9 mouse cellular contexts compared by ENCODE assay signal in the genomic region with DNA sequence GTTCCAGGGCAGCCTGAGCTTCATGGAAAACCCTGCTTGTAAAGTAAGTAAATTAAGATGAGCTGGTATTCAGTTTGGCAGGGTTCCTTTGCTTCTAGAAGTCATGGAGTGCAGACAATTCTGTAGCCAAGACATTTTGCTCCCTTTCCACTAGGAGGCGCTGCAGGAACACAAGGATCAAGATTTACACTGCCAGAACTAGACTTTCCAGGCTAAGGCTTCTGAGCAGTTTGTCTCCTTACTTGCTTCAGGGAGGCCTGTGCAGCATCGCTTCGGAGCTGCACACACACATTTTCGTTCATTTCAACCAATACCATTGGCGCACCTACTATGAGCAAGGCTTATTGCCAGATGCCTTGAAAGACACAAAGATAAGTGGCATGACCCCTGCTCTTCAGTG.
DNase-seq lines count a peak whose midpoint lies in the region; ATAC-seq and TF ChIP-seq lines count a peak whose summit lies in the region.
"Had no signal": no experiment of that assay in that cellular context is flagged by ENCODE, and none has a peak within 500 bp of the region (broad histone marks: within the 10 kb centered on the region; RNA-seq: fewer than 3 reads in every experiment).

No protein-coding gene starts in this region.

- peak; percentile 13 to 24 for DNase-seq in heart, adult 2 months
- DNase-seq in heart, postnatal 25 days (ENCODE audit: low spot score): no peak
- peak; percentile 49 for DNase-seq in NIH3T3 (ENCODE audit: low read depth)
- DNase-seq in cerebellum, postnatal 10 days: peak; percentile 67 to 76
- peak; percentile 1 for DNase-seq in gonadal fat pad, adult 2 months (ENCODE audit: low read depth)
- peak; percentile 10 to 11 for DNase-seq in layer of hippocampus, postnatal 36 days
- peak; percentile 84 for DNase-seq in midbrain, embryonic 14.5 days
- DNase-seq in thymus, postnatal 14 days: peak; percentile 15

- intact Hi-C loops in heart, adult 2 months (cut with DNase I): loop anchor here (5.0 to 10.0 kb wide), 2 partner anchors 111 to 578 kb away; no protein-coding TSS in a partner anchor
- intact Hi-C loops in heart, postnatal 25 days (cut with DNase I): no loop called here

- no peak for TF ChIP-seq EP300 in heart, adult 2 months (IDR thresholded peaks at IDR 0.05; ENCODE audit: insufficient read depth, low read depth, low read length)

- no peak overlapping the region for H3K9ac ChIP-seq in heart, adult 2 months (ENCODE audit: low read depth, low read length)
- H3K9ac ChIP-seq in midbrain, embryonic 14.5 days (replicated peaks; ENCODE audit: low read length): no peak overlapping the region
- H3K9ac ChIP-seq: limb, embryonic 15.5 days had no signal

- no peak for TF ChIP-seq POLR2A in heart, adult 2 months (IDR thresholded peaks at IDR 0.05; ENCODE audit: insufficient read depth, low read depth, low read length)

- no peak overlapping the region for H3K27ac ChIP-seq in heart, adult 2 months
- no peak overlapping the region for H3K27ac ChIP-seq in midbrain, embryonic 14.5 days (replicated peaks; ENCODE audit: low read depth, low read length)
- H3K27ac ChIP-seq: limb, embryonic 15.5 days had no signal

- peaks cover 1% of the 10 kb centered on the region; the same call in 1 of the 2 replicates for H3K4me1 ChIP-seq in heart, adult 2 months (ENCODE audit: control insufficient read depth, insufficient read depth, low read length)
- no peaks in the 10 kb centered on the region for H3K4me1 ChIP-seq in midbrain, embryonic 14.5 days (ENCODE audit: control insufficient read depth, insufficient read depth, low read length)
- H3K4me1 ChIP-seq: limb, embryonic 15.5 days had no signal

- no peaks in the 10 kb centered on the region for H3K9me3 ChIP-seq in midbrain, embryonic 14.5 days (ENCODE audit: control insufficient read depth, low read length)
- H3K9me3 ChIP-seq: limb, embryonic 15.5 days had no signal

- TF ChIP-seq CTCF in heart, adult 2 months (IDR thresholded peaks at IDR 0.05): peak; percentile 80

- no peak overlapping the region for H3K4me3 ChIP-seq in heart, adult 2 months
- H3K4me3 ChIP-seq in midbrain, embryonic 14.5 days (replicated peaks; ENCODE audit: low read depth, low read length): no peak overlapping the region
- H3K4me3 ChIP-seq: limb, embryonic 15.5 days had no signal

- no peaks in the 10 kb centered on the region for H3K27me3 ChIP-seq in heart, adult 2 months (ENCODE audit: control insufficient read depth, insufficient read depth, low read length)
- H3K27me3 ChIP-seq in midbrain, embryonic 14.5 days (ENCODE audit: control insufficient read depth, insufficient read depth, low read length): no peaks in the 10 kb centered on the region
- H3K27me3 ChIP-seq: limb, embryonic 15.5 days had no signal

- H3K36me3 ChIP-seq in heart, adult 2 months (ENCODE audit: control insufficient read depth, insufficient read depth, low read length): no peaks in the 10 kb centered on the region
- H3K36me3 ChIP-seq in midbrain, embryonic 14.5 days (ENCODE audit: control insufficient read depth, insufficient read depth, low read length): no peaks in the 10 kb centered on the region
- H3K36me3 ChIP-seq: limb, embryonic 15.5 days had no signal

- H3K79me2 ChIP-seq in heart, adult 2 months (replicated peaks; ENCODE audit: control insufficient read depth, insufficient read depth, low read length): no peaks in the 10 kb centered on the region

- no peak overlapping the region for H3K4me2 ChIP-seq in midbrain, embryonic 14.5 days (ENCODE audit: low read length)
- H3K4me2 ChIP-seq: limb, embryonic 15.5 days had no signal

- no peak for ATAC-seq in midbrain, embryonic 14.5 days (ENCODE audit: low FRiP score, low TSS enrichment)

- WGBS in heart, adult 2 months: 42% methylated on average over 5 of the region's 5 CpGs
- WGBS in midbrain, embryonic 14.5 days: 41% methylated on average over 5 of the region's 5 CpGs
